Mouse (Mus musculus) embryo, embryonic 10 days (tissue): ENCODE data around the gene Lrig3.

Experiments used
- DNase-seq: peaks from one replicate; pipeline ENCODE4 v3.0.0-alpha.2; 2015; ENCODE audit warnings: low spot score

The Lrig3 gene

GRCm38 (mm10) chr10:125965968-125966480 lies at the start of gene Lrig3:
Gene Lrig3, plus strand, starts transcription at chr10:125966168.
- peak; percentile 88 for DNase-seq

GRCm38 (mm10) chr10:125916781-125917180 lies 49.2 kb upstream of the Lrig3 start:
- no peak for DNase-seq

- peak; percentile 57 for DNase-seq
Observed at GRCm38 (mm10) chr10:125917436-125917871, 48.5 kb upstream of the Lrig3 start.

GRCm38 (mm10) chr10:125918994-125919393 lies 47.0 kb upstream of the Lrig3 start:
- DNase-seq, result no peak

- peak; percentile 65 for DNase-seq
Observed at GRCm38 (mm10) chr10:125921654-125922446, 44.1 kb upstream of the Lrig3 start.

- no peak for DNase-seq
Observed at GRCm38 (mm10) chr10:125929961-125930360, 36.0 kb upstream of the Lrig3 start.

GRCm38 (mm10) chr10:125933388-125933787 lies 32.6 kb upstream of the Lrig3 start:
- DNase-seq, result no peak

- DNase-seq, result no peak
Observed at GRCm38 (mm10) chr10:125934095-125934494, 31.9 kb upstream of the Lrig3 start.

GRCm38 (mm10) chr10:125937517-125938497 lies 28.2 kb upstream of the Lrig3 start:
- no peak for DNase-seq

GRCm38 (mm10) chr10:125938528-125939402 lies 27.2 kb upstream of the Lrig3 start:
- DNase-seq, result no peak

- DNase-seq, result no peak
Observed at GRCm38 (mm10) chr10:125940316-125941059, 25.5 kb upstream of the Lrig3 start.

- no peak for DNase-seq
Observed at GRCm38 (mm10) chr10:125943098-125943497, 22.9 kb upstream of the Lrig3 start.

- DNase-seq, result peak; percentile 48
Observed at GRCm38 (mm10) chr10:125944762-125945504, 21.0 kb upstream of the Lrig3 start.

- DNase-seq, result no peak
Observed at GRCm38 (mm10) chr10:125948842-125949474, 17.0 kb upstream of the Lrig3 start.

GRCm38 (mm10) chr10:125951633-125952032 lies 14.3 kb upstream of the Lrig3 start:
- no peak for DNase-seq

- DNase-seq, result no peak
Observed at GRCm38 (mm10) chr10:125954343-125954742, 11.6 kb upstream of the Lrig3 start.

- no peak for DNase-seq
Observed at GRCm38 (mm10) chr10:125954747-125955530, 11.0 kb upstream of the Lrig3 start.

GRCm38 (mm10) chr10:125961411-125962107 lies 4.4 kb upstream of the Lrig3 start:
- DNase-seq, result no peak
